Mouse (Mus musculus): ENCODE results near the gene Mrrf.

DNA sequence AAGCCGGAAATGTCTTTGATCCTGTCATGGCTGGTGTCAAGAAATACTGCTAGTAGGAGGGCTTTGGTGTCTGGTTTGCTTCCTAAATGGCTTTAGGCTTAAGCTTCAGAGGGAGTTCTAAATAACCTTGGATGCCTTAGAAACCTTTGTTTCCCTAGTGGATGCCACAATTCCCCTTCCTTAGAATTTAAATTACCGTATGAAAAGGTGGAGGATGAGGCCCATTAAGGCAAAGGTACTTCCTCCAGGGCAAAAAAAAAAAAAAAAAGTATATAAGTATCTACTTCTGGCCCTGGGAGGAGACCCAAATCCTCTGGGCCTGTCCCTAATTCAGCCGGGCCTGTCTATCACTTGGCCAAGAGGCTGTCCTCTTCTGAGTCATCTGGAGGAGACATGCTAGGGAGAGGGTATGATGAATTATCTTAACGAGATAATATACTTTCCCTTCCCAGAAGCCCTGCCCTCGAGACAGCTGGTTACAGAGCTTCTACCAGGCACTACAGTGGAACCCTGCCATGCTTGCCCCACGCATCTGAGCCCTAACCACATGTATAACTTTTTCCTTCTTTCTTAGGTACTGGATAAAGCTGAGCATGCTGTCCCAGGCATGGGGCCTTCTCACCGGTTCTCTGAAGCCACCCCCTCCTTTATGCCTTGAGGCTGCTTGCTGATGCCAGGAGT, 86.1 kb downstream of the Mrrf start:
- TF ChIP-seq CTCF (IDR thresholded peaks at IDR 0.05; ENCODE audit: extremely low read depth, insufficient read depth, low read length) (no peak), POLR2A (IDR thresholded peaks at IDR 0.05; ENCODE audit: extremely low read depth, insufficient read depth, low read length) (no peak)

Measured in cortical plate, adult 2 months (tissue).